Mouse (Mus musculus) myocyte (in vitro differentiated cells): ENCODE measurements at regions not wholly inside any gene's neighbourhood (a gene's known extent, or its start where the extent isn't known, plus 50 kb on each side); places are given as distances from the start of the nearest gene placed in this dataset.

ENCODE experiments used
- MAX ChIP-seq: IDR thresholded peaks from one replicate; pipeline ENCODE4 v1.6.1; 2011; ENCODE audit warnings: low read depth, mild to moderate bottlenecking, control low read depth
- POLR2A ChIP-seq: IDR thresholded peaks from one replicate; pipeline ENCODE4 v1.6.1; 2011; ENCODE audit warnings: low read depth, mild to moderate bottlenecking, control low read depth, moderate library complexity; ENCODE audit not compliant: insufficient read length
- REST ChIP-seq: IDR thresholded peaks from one replicate; pipeline ENCODE4 v1.6.1; 2011; ENCODE audit warnings: mild to moderate bottlenecking, control low read depth, moderate library complexity; ENCODE audit not compliant: insufficient read depth, insufficient read length
- TCF12 ChIP-seq: IDR thresholded peaks from one replicate; pipeline ENCODE4 v1.6.1; 2011; ENCODE audit warnings: mild to moderate bottlenecking, control low read depth; ENCODE audit not compliant: poor library complexity, insufficient read depth, severe bottlenecking
- USF1 ChIP-seq: IDR thresholded peaks from one replicate; pipeline ENCODE4 v1.6.1; 2011; ENCODE audit warnings: low read depth, mild to moderate bottlenecking, control low read depth, moderate library complexity

DNA sequence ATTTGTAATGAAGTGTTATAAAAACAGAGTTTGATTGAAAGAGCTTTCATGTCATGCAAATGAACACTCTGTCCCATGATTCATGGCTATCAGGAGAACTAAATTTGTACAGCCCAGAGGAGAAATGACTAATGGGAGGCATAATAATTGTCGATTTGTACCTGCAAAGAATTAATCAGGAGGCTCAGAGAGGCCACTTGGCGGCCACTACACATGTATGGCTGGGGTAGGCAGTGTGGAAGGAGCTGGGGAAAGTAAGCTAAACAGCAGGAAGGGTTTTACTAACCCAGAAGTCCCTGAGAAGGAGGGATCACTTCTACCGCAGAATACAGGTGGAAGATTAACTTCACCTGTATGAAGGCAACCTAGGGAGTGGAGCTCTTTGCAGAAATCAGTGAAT, 145.9 kb upstream of the Vstm2b start:
- TF ChIP-seq POLR2A (no peak), MAX (no peak), REST (no peak), USF1 (no peak), TCF12 (no peak)
